Mouse (Mus musculus): Measurements from ENCODE around the gene Mdga1. TPM values are rescaled to one million over a fixed set of nuclear protein-coding genes. Genes with fewer than 3 reads are reported as not detected.

Gene Mdga1
- 1.0 and 2.1 TPM in 2 replicates for polyA plus RNA-seq (2015; fragmentation: Nextera tagmentation; extraction: Ambion mirVana)

DNA sequence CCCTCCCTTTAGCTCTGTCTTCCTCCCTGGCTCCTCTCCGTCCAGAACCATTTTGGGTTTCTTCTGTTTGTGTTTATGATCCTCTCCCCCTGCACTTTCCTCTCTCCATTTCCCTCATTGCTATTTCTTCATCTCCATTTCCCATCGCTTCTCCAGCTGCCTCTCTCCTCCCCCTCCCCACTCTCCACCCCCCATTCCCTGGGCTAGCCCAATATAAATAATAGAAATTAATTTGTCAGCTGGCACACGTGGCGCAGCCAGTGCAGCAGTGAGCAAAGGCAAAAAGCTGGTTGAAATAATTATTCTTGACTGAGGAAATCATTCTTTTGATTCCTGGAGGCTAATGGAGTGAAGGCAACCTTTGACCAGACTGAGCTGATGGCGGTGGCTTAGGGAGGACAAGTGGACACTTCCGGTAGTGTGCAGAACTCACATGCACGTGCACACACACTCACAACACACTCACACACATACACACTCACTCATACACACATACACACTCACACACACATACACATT, at the start of gene Mdga1:
Gene Mdga1, minus strand, starts transcription at position 51 of the 519 bp plus-strand sequence.
- no peak for ATAC-seq (replicated peaks; ENCODE audit: low FRiP score)
- H3K4me2 ChIP-seq, result no peak within 1 kb of the TSS
- H3K36me3 ChIP-seq, result no peaks in the 10 kb centered on the region
- H3K27me3 ChIP-seq, result peaks cover 30% of the 10 kb centered on the region
- 54% methylated on average over 7 of the region's 7 CpGs for WGBS
- peaks cover 22% of the 10 kb centered on the region for H3K4me1 ChIP-seq
- no peak within 1 kb of the TSS for H3K4me3 ChIP-seq (replicated peaks)
- H3K9me3 ChIP-seq (replicated peaks), result no peaks in the 10 kb centered on the region
- no peak within 1 kb of the TSS for H3K9ac ChIP-seq
- H3K27ac ChIP-seq, result no peak within 1 kb of the TSS

DNA sequence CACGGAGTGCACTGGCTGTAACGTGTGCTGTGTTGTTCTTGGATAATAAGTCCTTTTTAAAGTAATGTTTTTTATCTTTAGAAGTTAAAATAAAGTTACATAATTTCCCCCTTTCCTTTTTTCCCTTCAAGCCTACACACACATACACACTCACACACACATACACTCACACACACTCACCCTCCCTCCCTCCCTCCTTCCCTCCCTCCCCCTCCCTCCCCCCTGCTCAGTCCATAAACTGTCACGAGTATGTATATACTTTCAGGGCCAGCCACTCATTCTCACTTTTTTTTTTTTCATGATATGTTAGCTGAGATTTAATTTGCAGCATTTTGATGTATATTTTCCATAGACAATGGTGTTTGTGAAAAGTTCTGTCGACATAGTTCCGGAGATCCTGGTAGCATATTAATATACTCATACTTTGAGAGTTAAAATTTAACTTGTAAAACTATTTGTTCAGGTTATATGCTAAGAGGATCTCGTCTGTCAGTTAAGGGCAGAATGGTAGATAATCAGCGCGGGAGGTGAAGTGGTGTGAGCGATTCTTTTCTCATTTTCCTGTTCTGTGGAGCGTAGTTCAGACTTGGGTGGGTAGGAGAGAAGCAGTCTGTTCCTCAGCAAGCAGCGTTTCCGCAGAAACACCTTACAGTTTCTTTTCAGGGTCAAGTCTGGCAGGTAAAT, 49.2 kb upstream of the Mdga1 start:
- WGBS, result 60% methylated on average over 12 of the region's 12 CpGs
- no peak overlapping the region for H3K9ac ChIP-seq
- ATAC-seq (replicated peaks; ENCODE audit: low FRiP score), result no peak
- no peaks in the 10 kb centered on the region; the same call in 1 of the 2 replicates for H3K36me3 ChIP-seq
- H3K4me3 ChIP-seq (replicated peaks), result no peak overlapping the region
- peaks cover 44% of the 10 kb centered on the region for H3K4me1 ChIP-seq
- H3K27ac ChIP-seq, result peak overlapping the region; percentile 56; the same call in 1 of the 2 replicates
- no peak overlapping the region for H3K4me2 ChIP-seq
- H3K27me3 ChIP-seq, result no peaks in the 10 kb centered on the region
- H3K9me3 ChIP-seq (replicated peaks), result no peaks in the 10 kb centered on the region

DNA sequence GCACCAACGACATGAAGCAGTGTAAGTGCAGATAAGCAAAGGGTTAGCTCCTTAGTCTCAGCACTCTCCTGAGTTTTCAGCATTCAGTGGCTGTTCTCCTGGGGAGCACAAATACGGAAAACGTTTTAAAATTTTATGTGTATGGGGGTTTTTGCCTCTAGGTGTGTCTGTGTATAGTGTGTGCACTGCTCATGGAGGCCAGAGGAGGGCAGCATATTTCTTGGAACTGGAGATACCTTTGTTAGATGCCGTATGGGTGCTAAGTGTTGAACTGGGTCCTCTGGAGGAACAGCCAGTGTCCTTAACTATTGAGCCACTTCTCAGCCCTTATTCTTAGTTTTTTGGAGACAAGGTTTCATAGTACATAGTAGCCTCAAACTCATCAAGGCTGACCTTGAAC, 44.8 kb upstream of the Mdga1 start:
- Histone ChIP-seq H3K9me3 (replicated peaks) (no peaks in the 10 kb centered on the region), H3K4me2 (no peak overlapping the region), H3K4me3 (replicated peaks) (no peak overlapping the region), H3K9ac (no peak overlapping the region), H3K36me3 (peaks cover 2% of the 10 kb centered on the region; the same call in 1 of the 2 replicates), H3K27ac (no peak overlapping the region), H3K4me1 (peaks cover 21% of the 10 kb centered on the region), H3K27me3 (no peaks in the 10 kb centered on the region)
- ATAC-seq (replicated peaks; ENCODE audit: low FRiP score), result no peak
- 94% methylated on average over 4 of the region's 4 CpGs for whole genome bisulfite sequencing

DNA sequence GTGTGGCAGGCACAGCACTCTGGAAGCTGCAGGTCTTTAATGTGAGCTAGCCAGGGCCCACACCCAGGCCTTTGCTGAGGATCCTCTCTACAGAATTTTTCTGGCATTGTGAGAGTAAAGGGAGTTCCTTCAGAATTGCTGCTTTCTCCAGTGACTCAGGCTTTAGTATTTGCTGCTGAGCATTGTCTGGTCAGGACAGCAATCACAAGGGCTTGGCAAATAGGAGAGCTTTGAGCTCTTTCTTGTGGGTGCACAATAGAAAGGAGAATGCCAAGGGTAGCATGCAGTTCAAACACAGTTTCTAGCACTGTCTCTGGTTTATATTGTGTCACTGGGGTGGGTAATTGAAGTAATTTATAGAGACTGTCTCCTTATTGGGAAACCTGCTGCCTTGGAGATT, 38.5 kb upstream of the Mdga1 start:
- Histone ChIP-seq H3K4me2 (0 out of 2 replicates have a peak overlapping the region, but pooled peaks have one; percentile 77), H3K4me1 (peaks cover 37% of the 10 kb centered on the region), H3K27me3 (no peaks in the 10 kb centered on the region), H3K27ac (0 out of 2 replicates have a peak overlapping the region, but pooled peaks have one; percentile 23), H3K9me3 (replicated peaks) (no peaks in the 10 kb centered on the region), H3K4me3 (replicated peaks) (no peak overlapping the region), H3K36me3 (0 out of 2 replicates have a peak, but pooled peaks cover 3% of the 10 kb centered on the region), H3K9ac (no peak overlapping the region)
- no peak for ATAC-seq (replicated peaks; ENCODE audit: low FRiP score)

DNA sequence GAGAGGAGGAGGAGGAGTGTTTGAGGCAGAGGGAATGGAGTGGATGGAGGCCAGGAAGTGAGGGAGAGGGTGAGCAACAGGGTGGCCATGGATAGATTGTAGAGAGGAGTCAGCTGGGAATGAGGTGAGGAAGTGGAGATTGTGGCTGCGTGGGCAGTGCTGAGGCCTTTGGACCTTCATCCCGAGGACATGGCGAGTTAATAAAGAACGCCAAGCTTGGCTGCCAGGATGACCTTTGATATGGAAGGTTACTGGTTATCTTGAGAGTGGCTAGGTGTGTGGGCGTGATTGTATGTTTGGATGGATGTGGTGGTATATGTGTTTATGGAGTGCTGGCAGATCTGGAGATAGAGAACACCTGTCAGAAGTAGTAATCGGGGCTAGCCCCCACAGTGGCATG, 38.0 kb upstream of the Mdga1 start:
- Histone ChIP-seq H3K27me3 (no peaks in the 10 kb centered on the region), H3K9ac (no peak overlapping the region), H3K4me2 (peak overlapping the region; percentile 77; the same call in 1 of the 2 replicates), H3K4me1 (peaks cover 40% of the 10 kb centered on the region), H3K4me3 (replicated peaks) (no peak overlapping the region), H3K27ac (no peak overlapping the region), H3K9me3 (replicated peaks) (no peaks in the 10 kb centered on the region), H3K36me3 (0 out of 2 replicates have a peak, but pooled peaks cover 3% of the 10 kb centered on the region)
- no peak for ATAC-seq (replicated peaks; ENCODE audit: low FRiP score)
- WGBS, result 43% methylated on average over 6 of the region's 6 CpGs

DNA sequence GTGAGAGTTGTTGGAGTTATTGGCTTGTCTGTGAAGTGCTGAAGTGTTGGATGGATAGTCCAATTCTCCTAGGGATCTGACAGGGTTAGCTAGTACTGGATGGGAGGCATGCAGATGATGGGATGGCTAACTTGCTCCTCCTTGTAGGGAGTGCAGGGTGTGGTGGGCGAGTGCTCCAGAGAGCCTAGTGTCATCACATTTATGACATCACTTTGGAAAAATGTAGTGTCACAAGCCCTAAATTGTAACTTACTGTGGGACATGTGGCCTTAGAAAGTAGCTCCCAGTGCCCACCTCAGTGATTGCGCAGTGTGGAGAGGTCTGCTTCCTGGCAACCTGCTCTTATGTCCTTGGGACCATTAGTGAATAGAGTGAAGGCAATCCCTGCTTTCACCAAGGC, 37.0 kb upstream of the Mdga1 start:
- Histone ChIP-seq H3K9me3 (replicated peaks) (no peaks in the 10 kb centered on the region), H3K4me1 (peaks cover 40% of the 10 kb centered on the region), H3K27ac (no peak overlapping the region), H3K36me3 (0 out of 2 replicates have a peak, but pooled peaks cover 3% of the 10 kb centered on the region), H3K27me3 (no peaks in the 10 kb centered on the region), H3K4me3 (replicated peaks) (no peak overlapping the region), H3K4me2 (peak overlapping the region; percentile 77), H3K9ac (no peak overlapping the region)
- WGBS, result 81% methylated on average over 2 of the region's 2 CpGs
- no peak for ATAC-seq (replicated peaks; ENCODE audit: low FRiP score)

DNA sequence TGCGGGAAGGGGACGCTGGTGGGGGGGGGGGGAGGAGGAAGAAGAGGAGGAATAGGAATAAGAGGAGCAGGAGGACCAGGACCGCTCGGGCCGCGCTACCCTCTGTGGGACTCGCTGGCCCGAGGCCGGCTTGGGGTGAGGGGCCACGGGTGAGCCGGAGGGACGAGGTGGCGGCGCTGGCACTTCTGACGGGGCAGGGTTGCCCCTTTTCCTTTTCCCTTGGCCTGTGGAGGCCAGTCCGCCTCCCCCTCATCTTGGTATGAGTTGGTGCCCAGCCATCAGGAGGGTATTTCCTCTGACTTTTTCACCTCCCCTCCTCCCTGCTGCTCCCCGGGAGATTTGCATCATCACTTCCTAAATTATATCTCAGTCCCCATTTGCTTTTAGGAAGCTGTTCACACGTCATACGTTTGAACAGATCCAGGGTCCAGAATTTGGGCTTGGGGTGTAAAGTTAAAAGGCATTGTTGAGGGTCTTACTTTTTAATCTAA, 35.6 kb upstream of the Mdga1 start:
- Histone ChIP-seq H3K4me3 (replicated peaks) (peak overlapping the region; percentile 98), H3K27me3 (no peaks in the 10 kb centered on the region), H3K27ac (peak overlapping the region; percentile 100), H3K36me3 (0 out of 2 replicates have a peak, but pooled peaks cover 3% of the 10 kb centered on the region), H3K4me2 (peak overlapping the region; percentile 77), H3K4me1 (peaks cover 40% of the 10 kb centered on the region), H3K9me3 (replicated peaks) (no peaks in the 10 kb centered on the region), H3K9ac (peak overlapping the region; percentile 99)
- ATAC-seq (replicated peaks; ENCODE audit: low FRiP score), result peak; percentile 40
- WGBS, result 0% methylated on average over 17 of the region's 19 CpGs

DNA sequence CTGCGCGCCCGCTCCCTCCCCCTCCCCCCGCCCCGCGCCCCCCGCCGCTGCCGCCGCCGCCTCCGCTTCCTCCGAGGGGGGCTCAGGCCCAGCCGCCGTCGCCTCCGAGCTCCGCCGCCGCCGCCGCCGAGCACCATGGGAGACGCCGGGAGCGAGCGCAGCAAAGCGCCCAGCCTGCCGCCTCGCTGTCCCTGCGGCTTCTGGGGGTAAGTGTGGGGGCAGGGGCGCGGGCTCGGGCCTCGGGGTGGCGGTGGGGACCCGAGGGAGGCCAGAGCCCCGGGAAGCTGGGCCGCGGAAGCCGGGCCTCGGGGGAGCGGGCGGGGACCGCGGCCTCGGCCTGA, 35.2 kb upstream of the Mdga1 start:
- peak; percentile 26 for ATAC-seq (replicated peaks; ENCODE audit: low FRiP score)
- Histone ChIP-seq H3K27me3 (no peaks in the 10 kb centered on the region), H3K27ac (peak overlapping the region; percentile 100), H3K4me1 (peaks cover 40% of the 10 kb centered on the region), H3K4me2 (peak overlapping the region; percentile 77), H3K9ac (peak overlapping the region; percentile 99), H3K4me3 (replicated peaks) (peak overlapping the region; percentile 98), H3K36me3 (0 out of 2 replicates have a peak, but pooled peaks cover 3% of the 10 kb centered on the region), H3K9me3 (replicated peaks) (no peaks in the 10 kb centered on the region)
- under 1% methylated on average over 33 of the region's 47 CpGs for WGBS

DNA sequence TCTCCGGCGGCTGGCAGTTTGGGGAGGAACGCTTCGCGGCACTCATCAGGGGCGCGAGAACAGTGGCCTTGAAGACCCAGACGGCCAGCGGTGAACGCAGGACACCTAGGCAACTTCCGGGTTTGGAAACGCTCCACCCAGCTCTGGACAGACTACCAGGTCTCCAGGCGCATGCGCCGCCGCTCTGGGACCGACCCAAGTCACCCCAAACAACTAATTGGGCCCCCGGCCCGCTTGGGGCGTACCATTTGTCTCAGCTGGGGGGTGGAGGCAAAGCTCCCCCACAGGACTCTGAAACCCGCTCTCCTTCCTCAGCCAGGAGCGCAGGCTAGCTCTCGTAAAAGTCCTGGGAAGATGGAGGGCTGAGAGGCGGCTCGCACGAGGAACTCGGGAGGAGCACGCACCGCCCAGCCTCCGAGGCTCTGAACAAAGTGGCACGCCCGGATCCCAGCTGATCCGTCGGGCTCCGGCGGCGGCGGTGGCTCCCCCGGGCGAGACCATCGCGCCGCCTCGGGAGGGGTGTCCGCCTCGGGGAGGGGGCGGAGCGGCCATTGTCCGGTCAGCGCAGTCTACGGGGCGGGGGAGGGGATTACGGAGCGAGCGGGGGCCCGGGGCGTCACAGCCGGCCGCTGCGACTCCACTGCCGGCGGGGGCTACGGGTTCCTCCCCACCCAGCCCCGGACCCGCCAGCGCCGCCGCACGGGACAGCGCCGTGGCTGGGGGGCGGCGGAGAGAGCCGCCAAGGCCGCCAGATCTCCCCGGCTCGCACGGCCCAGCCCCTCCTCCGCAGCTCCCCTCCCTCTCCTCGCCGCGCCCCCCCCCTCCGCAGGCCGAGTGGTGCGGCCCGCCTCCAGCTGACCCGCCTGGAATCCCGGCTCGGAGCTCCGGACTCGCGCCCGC, 34.6 kb upstream of the Mdga1 start, which contains the start of gene Zfand3:
Gene Zfand3, plus strand, starts transcription at position 531 of the 900 bp plus-strand sequence.
- peak; percentile 95 for ATAC-seq (replicated peaks; ENCODE audit: low FRiP score)
- under 1% methylated on average over 53 of the region's 93 CpGs for WGBS
- no peaks in the 10 kb centered on the region for H3K36me3 ChIP-seq
- H3K27ac ChIP-seq, result peak within 1 kb of the TSS; percentile 100
- no peaks in the 10 kb centered on the region for H3K27me3 ChIP-seq
- H3K9ac ChIP-seq, result peak within 1 kb of the TSS; percentile 99
- peaks cover 36% of the 10 kb centered on the region for H3K4me1 ChIP-seq
- H3K4me3 ChIP-seq (replicated peaks), result peak within 1 kb of the TSS; percentile 98
- H3K4me2 ChIP-seq, result peak within 1 kb of the TSS; percentile 77
- H3K9me3 ChIP-seq (replicated peaks), result no peaks in the 10 kb centered on the region

DNA sequence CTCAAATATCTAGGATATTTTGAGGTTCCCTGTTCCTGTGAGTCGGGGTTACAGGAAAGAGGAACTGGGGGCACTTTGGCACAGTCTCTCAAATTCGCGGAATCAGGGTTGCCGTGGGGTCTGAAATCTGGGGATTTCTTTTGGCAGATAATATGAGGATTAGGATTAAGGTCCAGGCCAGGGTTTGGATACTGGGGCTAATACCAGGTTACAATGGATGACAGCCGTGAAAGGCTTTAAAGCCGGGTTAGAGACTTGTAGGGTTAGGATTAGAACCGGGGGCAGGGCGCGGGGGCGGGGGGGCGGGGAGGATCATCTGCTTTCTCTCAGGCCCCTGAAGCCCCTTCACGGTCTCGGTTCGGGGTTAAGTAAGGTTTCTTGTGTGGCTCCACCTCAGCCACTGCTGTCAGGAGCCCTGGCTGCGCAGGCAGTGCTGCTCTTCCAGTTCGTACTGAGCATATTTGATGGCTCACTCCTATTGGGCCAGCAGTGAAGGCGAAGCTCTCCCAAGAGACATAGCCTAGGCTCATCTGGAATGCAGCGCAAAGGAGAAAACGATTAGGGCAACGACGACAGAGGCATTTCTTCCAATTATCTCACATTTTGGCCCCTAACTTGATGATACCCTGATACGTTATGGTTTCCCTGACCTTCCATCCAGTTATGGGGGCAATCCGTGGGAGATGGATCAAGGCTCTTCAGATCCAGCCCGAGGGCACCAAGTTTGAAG, 28.8 kb upstream of the Mdga1 start:
- WGBS, result 81% methylated on average over 24 of the region's 24 CpGs
- H3K27ac ChIP-seq, result no peak overlapping the region
- no peaks in the 10 kb centered on the region for H3K9me3 ChIP-seq (replicated peaks)
- no peaks in the 10 kb centered on the region for H3K27me3 ChIP-seq
- no peak overlapping the region for H3K9ac ChIP-seq
- H3K4me3 ChIP-seq (replicated peaks), result no peak overlapping the region
- no peaks in the 10 kb centered on the region for H3K36me3 ChIP-seq
- peaks cover 6% of the 10 kb centered on the region; the same call in 1 of the 2 replicates for H3K4me1 ChIP-seq
- ATAC-seq (replicated peaks; ENCODE audit: low FRiP score), result no peak
- H3K4me2 ChIP-seq, result no peak overlapping the region

DNA sequence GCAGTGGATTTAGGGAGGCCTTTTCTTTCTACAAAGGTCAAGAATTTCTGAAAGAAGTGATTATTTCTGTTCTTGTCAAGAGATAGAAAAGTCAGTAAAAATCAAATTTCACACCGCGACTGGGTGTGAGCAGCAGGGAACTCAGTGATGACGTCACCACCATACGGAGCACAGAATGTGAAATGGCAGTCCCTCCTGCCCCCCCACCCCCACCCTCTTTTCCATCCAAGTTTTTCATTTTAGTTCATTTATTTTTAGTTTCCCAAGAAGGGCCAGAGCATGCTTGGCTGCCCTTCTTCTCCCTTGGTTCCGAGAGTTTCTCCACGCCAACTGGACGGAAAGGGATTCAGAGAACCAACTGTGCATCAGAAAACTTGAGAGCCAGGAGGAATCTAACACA, 27.8 kb upstream of the Mdga1 start:
- H3K4me3 ChIP-seq (replicated peaks), result no peak overlapping the region
- no peak overlapping the region for H3K27ac ChIP-seq
- H3K27me3 ChIP-seq, result no peaks in the 10 kb centered on the region
- no peak overlapping the region for H3K9ac ChIP-seq
- H3K4me1 ChIP-seq, result no peaks in the 10 kb centered on the region
- no peaks in the 10 kb centered on the region for H3K9me3 ChIP-seq (replicated peaks)
- WGBS, result 86% methylated on average over 7 of the region's 7 CpGs
- H3K4me2 ChIP-seq, result no peak overlapping the region
- no peak for ATAC-seq (replicated peaks; ENCODE audit: low FRiP score)
- no peaks in the 10 kb centered on the region for H3K36me3 ChIP-seq
